Mouse (Mus musculus): ENCODE data around the gene Ralb.

Ralb gene

DNA sequence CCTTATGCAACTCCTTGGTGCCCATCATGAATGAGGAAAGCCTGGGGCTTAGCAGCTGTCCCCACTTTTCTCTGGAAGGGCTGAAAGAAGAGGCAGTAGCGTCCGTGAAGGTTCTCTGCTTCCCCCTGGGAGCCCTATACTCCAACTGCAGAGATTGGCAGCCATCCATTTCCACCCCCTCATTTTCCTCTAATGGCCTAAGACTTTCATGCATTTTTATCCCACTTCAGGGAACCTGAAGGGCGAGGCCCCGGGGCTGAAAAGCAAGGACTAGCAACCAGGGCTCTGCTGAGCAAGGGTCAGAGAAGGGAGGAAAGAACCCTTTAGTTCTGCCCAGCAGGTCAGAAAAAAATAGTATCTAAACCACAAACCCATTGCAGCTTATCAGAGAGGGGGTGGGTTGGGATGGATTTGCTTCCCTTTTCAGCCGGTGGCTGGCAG lies 20.4 kb upstream of the Ralb start:
- no peak for DNase-seq (ENCODE audit: low spot score in 2 of 2)

DNA sequence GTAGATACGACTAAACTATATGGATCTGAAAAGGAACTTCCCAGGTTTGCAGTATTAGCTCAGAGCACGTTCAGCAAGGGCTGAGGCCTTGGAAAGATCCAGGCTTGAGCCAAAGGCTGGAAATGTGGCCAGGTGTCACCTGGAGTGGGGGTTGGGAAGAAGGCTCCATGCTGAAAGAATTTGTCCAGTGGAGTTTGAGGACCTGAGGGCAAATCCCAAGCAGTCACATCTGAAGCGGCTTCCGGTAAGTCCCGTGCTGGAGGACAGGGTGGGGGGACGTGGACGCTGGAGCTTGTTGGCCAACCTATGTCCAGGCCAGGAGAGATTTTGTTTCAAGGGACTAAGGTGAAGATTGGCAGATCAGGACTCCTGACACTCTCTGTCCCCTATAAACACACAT lies 19.2 kb upstream of the Ralb start:
- DNase-seq (ENCODE audit: low spot score in 2 of 2) = no peak

DNA sequence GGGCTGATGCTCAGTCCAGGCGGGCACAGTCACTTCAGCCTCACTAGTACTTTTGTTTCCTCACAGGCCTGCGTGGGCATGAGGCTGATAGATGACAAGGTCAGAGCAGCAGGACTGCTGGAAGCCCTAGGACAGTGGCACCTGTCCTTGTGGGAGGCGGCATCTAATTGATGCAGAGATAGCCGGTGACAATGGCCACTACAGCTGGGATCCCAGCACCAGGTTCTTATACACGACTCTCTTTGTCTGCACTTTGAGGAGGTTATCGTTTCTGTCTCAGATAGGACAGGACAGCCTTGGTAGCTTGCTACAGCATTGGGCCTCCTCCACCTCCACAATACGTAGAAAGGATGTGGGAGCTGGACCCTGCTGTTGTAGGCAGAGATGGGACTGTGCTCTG lies 18.8 kb upstream of the Ralb start:
- no peak for DNase-seq (ENCODE audit: low spot score in 2 of 2)

DNA sequence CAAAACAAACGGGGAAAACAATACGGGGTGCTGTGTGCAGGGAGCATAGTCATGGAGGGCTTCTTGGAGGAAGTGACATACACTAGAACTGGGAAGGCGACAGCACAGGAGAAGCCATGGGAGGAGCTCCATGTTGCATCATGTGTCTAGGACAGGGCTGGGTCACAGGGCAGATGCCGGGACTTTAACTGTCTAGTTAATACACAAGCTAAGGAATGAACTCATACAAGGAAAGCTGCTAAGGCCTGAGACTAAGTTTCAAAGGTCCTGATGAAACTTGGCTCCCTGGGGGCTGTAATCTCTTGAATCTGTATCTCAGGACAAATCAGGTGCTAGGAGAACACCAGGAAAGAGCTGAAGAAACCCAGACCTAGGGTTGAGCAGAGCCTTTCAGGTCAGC lies 18.1 kb upstream of the Ralb start:
- no peak for DNase-seq (ENCODE audit: low spot score in 2 of 2)

DNA sequence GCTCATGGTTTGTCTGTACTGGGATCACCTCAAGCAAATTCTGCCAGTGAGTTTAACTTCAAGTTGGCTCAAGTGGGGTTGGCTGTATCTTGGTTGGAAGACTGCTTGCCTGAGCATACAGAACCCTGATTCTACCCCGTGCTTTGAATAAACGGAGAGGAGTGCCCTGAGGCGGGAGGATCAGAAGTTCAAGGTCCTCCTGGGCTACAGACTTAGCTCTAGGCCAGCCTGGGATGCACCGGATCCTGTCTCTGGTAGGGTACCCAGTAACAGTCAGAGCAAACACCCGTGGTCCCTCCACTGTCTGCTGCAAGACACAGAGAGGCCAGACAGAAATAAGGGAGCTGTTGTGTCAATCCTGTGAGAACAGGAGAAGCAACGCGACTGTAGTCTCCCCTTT lies 17.1 kb upstream of the Ralb start:
- no peak for DNase-seq (ENCODE audit: low spot score in 2 of 2)

DNA sequence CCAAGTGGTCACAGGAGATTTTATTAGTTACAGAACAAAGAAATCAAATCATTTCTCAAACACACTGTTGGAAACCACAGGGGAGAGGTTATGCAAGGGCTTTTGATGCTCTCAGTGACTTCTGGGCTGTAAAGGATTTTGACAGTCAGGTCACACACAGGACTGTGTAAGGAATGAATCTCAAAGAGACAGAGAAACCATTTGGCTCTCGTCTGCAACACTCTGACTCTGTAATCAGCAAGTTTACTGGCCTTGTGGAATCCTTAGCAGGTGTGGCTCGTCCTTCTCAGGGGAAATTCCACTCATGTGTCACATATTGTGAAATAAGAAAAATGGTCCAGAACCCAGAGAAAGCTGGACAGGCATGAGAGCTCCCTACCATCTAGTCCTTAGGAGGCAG lies 16.4 kb upstream of the Ralb start:
- no peak for DNase-seq (ENCODE audit: low spot score in 2 of 2)

DNA sequence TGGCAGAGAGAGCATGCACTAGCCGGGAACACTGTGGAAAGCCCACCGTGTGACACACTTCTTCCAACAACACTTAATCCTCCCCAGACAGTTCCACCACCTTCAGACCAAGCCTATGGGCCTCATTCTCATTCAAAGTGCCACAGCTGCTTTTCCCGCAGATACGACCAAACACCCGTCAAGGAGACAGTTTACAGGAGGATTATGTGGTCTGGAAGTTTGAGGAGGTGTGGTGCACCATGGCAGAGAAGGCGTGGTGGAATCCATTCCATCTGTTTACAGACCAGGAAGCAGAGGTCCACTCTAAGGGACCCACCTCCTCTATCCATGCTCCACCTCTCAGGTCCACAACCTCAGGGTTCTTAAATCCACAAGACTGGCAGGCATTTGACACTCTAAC lies 14.7 kb upstream of the Ralb start:
- no peak for DNase-seq (ENCODE audit: low spot score in 2 of 2)

DNA sequence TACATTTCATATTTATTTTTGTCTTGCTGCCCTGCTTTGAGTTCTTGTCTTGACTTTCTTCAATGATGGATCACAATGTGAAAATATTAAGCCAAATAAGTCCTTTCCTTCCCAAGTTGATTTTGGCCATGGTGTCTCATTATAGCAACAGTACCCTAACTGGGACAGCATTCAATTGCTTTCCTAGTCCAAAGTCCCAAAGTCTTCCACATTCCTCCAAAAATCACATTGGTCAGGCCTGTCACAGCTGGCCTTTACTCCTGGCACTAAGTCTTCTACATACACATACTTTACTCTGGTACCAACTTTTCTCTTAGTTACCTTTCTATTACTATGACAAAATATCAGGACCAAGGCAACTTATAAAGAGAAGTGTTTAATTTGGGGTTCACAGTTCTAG lies 14.2 kb upstream of the Ralb start:
- DNase-seq (ENCODE audit: low spot score in 2 of 2) = no peak

DNA sequence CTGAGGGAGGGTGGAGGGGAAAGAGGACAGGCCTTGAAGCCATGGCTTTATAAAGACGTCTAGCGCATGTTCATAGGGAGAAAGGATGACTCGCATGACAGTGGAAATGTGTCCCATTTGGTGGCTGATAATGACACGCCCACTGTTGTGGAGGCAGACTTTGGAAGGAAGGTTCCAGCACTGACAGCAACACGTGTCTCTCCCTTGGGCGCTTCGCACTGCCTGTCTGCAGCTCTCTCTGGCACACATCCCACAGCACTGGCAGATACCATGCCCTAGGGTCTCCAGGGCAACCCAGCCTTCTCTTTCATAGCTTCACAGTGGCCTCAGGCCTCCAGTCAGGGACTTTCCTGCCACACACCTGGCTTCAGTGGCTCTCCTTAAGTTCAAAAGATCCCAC lies 13.5 kb upstream of the Ralb start:
- DNase-seq (ENCODE audit: low spot score in 2 of 2) = no peak

DNA sequence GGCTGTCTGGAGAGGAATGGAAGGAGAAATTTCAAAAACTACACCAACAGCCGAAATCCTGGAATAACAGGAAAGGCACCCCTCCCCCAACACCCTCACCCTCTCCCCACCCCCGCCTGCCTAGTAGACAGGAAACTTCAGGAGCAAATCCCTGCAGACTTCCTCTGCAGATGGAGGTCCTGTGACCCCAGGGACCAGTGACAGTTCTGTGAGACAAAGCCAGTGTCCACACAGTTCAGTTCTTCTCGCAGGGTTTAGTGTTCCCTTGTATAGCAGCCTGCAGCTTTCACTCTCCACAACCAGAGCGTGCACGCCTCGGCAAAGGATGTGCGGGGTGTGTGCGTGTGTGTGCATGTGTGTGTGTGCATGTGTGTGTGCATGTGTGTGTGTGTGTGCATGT lies 6.3 kb upstream of the Ralb start:
- DNase-seq (ENCODE audit: low spot score in 2 of 2) = no peak

DNA sequence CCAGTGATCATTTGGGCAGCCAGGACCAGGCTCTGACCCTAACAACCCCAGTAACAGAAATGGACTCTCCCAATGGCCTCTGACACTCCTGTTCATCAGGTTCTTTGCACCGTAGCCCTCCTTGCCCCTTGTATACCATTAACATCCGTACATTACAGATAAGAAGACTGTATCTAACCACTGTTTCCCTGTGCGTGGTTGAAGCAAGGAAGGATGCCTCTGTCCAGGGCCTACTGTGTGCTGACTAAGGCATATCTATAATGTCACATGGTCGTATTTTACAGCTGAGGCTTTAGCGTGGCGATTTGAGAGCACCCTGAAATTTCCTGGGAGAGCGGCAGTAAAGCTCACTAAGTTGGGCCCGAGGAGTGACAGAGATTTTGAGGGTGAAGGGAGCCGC lies 5.8 kb upstream of the Ralb start:
- DNase-seq (ENCODE audit: low spot score in 2 of 2) = no peak

DNA sequence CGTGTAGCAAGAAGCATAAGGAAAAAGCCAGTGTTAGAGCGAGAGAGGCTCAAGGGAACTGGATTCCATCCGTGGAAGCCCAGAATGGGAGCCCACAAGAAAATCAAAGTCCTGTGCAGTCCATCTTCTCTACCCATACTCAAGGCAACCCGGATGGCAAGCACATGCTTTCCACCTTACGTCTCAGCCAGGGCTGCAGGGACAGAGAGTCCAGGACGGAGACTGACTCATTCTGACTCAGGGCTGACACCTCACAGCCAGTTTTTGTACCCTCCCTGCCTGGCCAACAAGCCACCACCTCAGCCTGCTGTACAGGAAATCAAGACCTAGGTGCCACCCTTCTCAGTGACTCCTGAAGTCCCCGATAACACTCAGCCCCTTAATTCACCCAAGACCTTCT lies 4.9 kb upstream of the Ralb start:
- no peak for DNase-seq (ENCODE audit: low spot score in 2 of 2)

DNA sequence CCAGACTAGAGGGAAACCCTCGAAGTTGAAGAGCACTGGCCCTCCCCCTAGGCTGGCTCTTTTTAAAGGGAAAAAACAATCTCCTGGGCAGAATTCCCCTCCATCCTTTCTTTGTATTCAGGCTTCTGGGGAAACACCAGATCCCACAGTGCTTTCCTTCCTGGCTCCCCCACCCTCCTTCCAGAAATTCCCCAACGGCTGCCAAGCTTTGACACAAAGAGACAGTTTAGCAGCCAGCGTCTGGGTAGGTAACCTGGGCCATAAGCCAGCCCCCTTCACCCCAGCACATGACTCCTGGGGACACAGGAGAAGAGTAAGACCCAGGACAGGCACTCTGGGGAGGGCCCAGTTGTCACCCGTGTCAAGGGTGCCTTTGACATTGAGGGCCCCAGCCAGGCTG lies 4.0 kb upstream of the Ralb start:
- no peak for DNase-seq (ENCODE audit: low spot score in 2 of 2)

DNA sequence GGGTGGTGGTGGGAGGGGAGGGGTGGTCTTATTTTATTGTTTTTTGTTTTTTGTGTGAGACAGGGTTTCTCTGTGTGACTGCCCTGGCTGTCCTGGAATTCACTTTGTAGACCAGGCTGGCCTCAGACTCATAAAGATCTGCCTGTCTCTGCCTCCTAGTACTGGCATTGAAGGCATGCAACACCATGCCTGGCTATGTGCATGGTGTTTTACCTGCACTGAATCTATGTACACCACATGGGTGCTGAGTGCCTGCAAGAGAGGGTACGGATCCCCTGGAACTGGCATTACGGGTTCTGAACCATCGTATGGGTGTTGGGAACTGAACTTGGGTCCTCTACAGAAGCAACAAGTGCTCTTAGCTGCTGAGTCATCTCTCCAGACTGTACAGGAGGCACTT lies 1.4 kb upstream of the Ralb start:
- DNase-seq (ENCODE audit: low spot score in 2 of 2) = no peak

DNA sequence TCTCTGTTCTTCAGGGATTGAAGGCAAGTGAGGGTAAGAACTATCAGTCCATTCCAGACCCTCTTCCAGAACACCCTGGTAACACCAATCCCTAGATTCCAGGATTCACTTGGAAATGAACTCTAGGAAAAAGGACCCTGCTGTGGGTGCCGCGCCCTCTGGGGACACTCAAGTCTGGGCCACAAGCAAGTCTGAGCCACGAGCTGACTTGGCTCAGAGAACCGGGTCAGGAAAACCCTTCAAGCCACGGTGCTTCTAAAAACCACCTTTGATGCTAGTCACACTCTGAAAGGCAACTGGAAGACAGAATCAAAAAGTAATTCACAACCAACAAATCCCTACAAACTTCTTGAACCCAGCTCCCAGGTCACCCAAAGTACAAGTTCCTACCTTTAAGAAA lies 786 bp downstream of the Ralb start:
- DNase-seq (ENCODE audit: low spot score in 2 of 2) = no peak

DNA sequence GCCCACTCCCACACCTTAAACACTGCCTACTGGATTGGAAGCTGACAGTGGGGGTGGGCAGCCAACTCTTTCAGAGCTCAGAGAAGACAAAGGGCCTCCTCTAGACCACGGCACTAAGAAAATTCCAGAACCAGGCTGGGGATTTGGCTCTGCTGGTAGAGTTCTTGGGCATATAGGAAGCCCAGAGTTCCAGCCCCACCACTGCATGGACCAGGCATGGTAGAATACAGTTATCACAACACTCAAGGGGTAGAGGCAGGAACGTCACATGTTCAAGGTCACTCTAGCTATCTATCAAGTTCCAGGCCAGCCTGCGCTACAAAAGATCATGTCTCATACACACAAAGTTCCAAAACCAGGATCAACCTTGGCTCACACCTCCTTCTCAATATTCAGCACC lies 1.4 kb downstream of the Ralb start:
- no peak for DNase-seq (ENCODE audit: low spot score in 2 of 2)

DNA sequence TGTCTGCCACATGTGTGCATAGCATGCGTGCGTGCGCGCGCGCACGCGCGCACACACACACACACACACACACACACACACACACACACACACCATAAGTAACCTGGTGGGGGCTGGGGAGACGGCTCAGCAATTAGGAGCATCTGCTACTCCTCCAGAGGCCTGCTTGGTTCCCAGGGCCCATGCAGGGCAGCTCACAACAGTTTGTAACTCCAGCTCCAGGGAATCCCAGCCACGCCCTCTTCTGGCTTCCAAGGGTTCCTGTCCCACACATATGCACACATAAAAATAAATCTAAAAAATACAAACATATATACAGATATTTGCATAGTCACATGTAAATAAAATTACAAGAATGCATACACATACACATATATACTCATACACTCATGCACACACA lies 1.9 kb downstream of the Ralb start:
- no peak for DNase-seq (ENCODE audit: low spot score in 2 of 2)

DNA sequence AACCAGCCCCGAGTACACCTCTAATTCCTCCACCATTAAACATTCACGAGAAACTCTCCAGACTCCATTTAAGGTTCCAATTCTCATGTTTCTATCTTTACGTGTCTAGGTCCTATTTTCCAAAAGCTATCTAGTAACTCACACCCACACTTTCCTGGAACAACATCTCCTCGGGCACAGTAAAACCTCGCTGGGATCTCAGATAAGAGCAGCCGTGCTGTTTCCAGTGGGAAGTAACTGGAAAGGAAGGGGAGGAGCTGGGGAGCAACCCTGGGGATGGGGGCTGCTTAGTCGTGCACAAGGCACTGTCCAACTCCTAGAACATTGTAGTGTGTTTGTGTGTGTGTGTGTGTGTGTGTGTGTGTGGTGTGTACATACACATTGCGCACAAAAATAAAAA lies 2.7 kb downstream of the Ralb start:
- DNase-seq (ENCODE audit: low spot score in 2 of 2) = no peak

DNA sequence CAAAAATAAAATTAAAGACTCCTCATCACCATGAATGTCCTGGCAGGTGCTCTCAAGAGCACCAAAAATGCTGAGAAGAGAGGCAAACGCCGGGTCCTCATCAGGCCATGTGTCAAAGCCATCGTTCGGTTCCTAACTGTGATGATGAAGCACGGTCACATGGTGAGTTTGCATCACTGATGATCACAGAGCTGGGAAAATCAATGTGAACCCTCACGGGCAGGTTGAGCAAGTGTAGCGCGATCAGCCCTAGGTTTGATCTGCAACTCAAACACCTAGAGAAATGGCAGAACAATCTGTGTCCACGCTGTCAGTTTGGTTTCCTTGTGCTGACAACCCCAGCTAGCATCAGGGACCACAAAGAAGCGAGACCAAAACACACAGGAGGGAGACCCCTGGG lies 5.1 kb downstream of the Ralb start:
- DNase-seq (ENCODE audit: low spot score in 2 of 2) = no peak

DNA sequence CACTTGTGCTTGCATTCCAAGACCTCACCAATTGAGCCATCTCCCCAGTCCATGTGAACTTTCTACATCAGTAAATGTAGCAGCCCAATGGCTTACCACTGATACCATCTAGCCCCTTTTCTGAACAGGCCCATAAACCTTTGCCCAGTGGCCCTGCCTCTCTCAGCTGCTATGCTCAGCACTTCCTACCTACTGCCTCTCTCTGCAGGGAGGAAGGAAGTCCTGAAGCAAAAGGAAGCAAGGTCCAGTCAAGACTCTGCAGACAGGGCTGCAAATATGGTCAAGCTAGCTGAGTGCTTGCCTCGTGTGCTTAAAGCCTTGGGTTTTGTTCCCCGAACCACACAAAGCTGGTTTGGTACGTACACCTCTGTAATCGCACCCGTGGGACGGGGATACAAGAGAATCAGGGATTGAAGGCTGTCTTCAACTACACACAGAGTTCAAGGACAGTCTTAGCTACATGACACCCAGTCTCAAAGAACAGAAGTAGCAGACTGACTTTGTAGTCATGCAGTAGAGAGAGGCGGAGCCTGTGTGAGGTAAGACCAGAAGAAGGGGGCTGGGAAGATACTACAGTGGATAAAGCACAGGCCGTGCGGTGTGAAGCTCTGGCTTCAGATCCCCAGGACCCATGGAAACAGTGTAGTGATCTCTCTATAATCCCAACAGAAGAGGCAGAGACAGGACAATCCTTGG lies 5.9 kb downstream of the Ralb start:
- DNase-seq (ENCODE audit: low spot score in 2 of 2) = no peak

DNA sequence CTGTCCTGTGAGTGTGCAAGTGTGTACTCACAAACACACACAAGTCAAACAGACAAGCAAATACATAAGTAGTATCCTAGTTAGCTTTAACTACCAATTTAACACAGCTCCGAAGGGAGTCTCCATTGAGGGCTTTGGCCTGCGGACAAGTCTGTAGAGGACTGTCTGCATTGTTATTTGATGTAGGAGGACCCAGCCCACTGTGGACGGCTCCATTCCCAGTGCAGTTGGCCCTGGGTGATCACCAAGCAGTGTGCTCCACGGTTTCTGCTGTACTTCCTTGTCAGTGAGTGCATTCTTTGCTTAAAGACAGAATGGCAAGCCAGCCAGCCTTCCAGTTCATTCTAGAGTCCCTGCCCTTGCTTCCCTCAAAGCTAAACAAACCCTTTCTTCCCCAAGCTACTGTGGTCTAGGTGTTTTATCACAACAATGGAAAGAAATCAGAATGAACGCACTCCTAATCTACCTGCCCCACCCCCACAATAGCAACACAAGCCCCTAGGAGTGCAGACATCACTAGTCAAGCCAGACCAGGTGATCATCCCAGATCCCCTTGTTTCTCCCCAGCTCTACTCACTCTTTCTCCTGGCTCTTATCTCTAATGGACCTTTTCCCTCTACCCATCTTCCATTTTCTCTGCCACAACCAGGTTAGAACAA lies 7.1 kb downstream of the Ralb start:
- DNase-seq (ENCODE audit: low spot score in 2 of 2) = no peak

DNA sequence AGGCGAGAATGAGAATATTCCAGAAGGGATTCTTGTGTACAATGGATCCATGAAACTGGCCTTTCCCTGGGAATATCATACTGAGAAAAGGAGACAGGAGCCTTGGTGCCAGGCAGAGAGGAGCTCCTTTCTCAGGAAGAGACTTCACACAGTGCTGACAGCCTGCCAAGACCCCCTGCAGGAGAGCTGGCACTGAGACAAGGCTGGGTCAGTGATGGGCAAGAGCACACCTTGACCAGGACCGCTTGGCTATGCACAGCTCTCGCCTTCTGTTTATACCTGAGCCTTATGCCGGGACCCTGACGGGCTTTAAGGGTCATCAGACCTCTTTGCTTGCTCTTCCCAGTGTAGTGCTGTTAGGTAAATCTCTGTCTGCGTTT lies 9.2 kb downstream of the Ralb start:
- no peak for DNase-seq (ENCODE audit: low spot score in 2 of 2)

DNA sequence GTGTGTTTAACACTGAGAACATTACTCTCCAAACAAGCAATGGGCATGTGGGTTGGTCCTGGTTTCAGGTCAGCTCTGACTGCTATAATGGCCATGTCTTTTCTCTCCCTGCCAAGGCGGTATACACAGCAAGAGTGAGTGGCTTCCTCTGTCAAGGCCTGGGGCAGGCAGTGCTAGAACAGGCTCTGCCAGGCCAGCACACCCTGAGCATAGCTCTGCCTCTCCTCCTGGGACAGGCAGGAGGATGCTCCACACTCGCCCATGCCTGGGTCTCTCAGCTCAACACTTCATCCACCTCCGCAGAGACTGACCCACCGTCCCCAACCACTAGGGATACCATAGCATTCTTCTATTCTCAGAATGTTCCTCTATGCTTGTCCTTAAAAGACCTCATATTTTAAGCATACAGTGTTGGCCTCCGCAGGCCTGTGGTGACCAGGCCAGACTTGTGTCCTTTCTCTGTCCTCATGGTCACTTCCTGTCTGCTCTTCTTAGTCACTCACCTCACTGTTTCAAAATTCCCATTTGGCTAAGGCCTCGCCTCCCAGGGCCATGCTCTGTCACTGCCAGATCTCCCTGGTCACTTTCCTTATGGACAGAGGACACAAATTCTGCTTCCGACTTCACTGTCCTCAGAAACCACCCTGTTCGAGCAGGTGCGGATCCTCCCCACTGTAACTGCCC lies 9.7 kb downstream of the Ralb start:
- no peak for DNase-seq (ENCODE audit: low spot score in 2 of 2)

Data from natural killer cell, adult 2 months (primary cell).